Mouse (Mus musculus): ENCODE results near the gene Gm14226. TPM values are rescaled to one million over a fixed set of nuclear protein-coding genes. Genes with fewer than 3 reads are reported as not detected.
A peak's percentile ranks its signal among the peaks of the same experiment; 100 is the strongest.

Gm14226 gene
- polyA plus RNA-seq, 1 experiment from 2014 or later: not detected

DNA sequence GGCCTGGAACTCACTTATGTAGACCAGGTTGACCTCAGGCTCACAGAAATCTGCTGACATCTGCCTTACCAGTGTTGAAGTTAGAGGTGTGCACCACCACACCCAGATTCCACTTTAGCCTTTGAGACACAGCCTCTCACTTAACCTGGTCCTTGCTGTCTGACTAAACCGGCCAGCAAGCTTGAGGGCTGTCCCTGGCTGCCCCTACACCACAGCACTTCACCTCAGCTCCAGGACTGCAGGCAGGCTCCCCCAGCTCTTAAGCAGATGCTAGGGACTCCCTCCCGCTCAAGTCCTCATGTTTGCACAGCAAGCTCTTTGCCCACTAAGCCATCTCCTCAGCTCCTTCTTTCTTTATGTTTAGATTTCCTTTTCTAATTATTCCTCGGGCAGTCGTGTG lies 21.9 kb downstream of the Gm14226 start:
- 79% methylated on average over 4 of the region's 4 CpGs for WGBS
- Histone ChIP-seq H3K36me3 (ENCODE audit: control insufficient read depth, insufficient read depth, low read length) (no peaks in the 10 kb centered on the region), H3K9ac (ENCODE audit: low read length) (no peak overlapping the region), H3K4me1 (ENCODE audit: control insufficient read depth, insufficient read depth, low read length) (no peaks in the 10 kb centered on the region), H3K27ac (ENCODE audit: low read depth, low read length) (no peak overlapping the region), H3K4me2 (ENCODE audit: low read length) (no peak overlapping the region), H3K27me3 (replicated peaks; ENCODE audit: control insufficient read depth, insufficient read depth, low read length) (no peaks in the 10 kb centered on the region), H3K4me3 (ENCODE audit: low read depth, low read length) (no peak overlapping the region), H3K9me3 (replicated peaks; ENCODE audit: control insufficient read depth, low read length) (no peaks in the 10 kb centered on the region)
- DNase-seq (ENCODE audit: low spot score): no peak
- ATAC-seq: no peak

DNA sequence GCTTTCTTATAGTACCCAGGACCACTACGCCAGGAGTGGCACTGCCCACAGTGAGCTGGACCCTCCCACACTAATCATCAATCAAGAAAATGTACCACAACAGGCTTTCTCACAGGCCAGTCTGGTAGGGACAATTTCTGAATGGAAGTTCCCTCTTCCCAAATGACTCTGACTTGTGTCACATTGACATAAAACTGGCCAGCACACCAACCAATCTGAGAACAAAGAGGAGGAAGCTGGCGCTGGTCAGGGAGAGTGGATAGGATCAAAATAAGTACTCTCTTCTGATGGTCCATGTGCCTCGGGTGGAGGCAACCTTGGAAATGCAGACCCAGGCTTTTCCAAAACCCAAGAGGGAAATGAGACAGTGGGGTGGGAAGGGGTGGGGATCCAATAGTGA lies 26.5 kb downstream of the Gm14226 start:
- Histone ChIP-seq H3K9me3 (replicated peaks; ENCODE audit: control insufficient read depth, low read length) (no peaks in the 10 kb centered on the region), H3K4me3 (ENCODE audit: low read depth, low read length) (no peak overlapping the region), H3K27me3 (replicated peaks; ENCODE audit: control insufficient read depth, insufficient read depth, low read length) (no peaks in the 10 kb centered on the region), H3K9ac (ENCODE audit: low read length) (no peak overlapping the region), H3K4me1 (ENCODE audit: control insufficient read depth, insufficient read depth, low read length) (no peaks in the 10 kb centered on the region), H3K4me2 (ENCODE audit: low read length) (no peak overlapping the region), H3K36me3 (ENCODE audit: control insufficient read depth, insufficient read depth, low read length) (no peaks in the 10 kb centered on the region), H3K27ac (ENCODE audit: low read depth, low read length) (no peak overlapping the region)
- 82% methylated on average over 3 of the region's 3 CpGs for WGBS
- DNase-seq (ENCODE audit: low spot score): no peak
- ATAC-seq: no peak

DNA sequence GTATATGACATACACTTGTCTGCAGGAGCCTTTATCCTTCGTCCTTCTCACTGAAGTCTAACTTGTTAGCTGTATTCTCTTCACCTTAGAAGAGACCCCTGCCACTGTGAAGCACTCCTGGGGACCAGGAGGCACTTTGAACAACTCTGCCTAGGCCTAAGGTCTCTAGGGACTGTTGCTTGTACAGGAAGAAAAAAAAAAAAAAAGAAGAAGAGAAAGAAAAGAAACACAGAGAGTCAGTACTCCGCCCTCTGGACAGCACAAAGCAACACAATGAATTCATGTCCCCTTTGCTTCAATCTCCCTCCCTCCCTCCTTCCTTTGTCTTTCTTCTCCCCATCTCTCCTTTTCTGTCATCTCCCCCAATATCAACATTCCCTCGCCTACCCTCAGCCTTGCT lies 27.0 kb downstream of the Gm14226 start:
- WGBS: 76% methylated on average over 3 of the region's 3 CpGs
- Histone ChIP-seq H3K4me3 (ENCODE audit: low read depth, low read length) (no peak overlapping the region), H3K4me2 (ENCODE audit: low read length) (no peak overlapping the region), H3K27ac (ENCODE audit: low read depth, low read length) (no peak overlapping the region), H3K36me3 (ENCODE audit: control insufficient read depth, insufficient read depth, low read length) (no peaks in the 10 kb centered on the region), H3K4me1 (ENCODE audit: control insufficient read depth, insufficient read depth, low read length) (peaks cover 1% of the 10 kb centered on the region), H3K9ac (ENCODE audit: low read length) (no peak overlapping the region), H3K27me3 (replicated peaks; ENCODE audit: control insufficient read depth, insufficient read depth, low read length) (no peaks in the 10 kb centered on the region), H3K9me3 (replicated peaks; ENCODE audit: control insufficient read depth, low read length) (no peaks in the 10 kb centered on the region)
- ATAC-seq (no peak), DNase-seq (ENCODE audit: low spot score) (no peak)

DNA sequence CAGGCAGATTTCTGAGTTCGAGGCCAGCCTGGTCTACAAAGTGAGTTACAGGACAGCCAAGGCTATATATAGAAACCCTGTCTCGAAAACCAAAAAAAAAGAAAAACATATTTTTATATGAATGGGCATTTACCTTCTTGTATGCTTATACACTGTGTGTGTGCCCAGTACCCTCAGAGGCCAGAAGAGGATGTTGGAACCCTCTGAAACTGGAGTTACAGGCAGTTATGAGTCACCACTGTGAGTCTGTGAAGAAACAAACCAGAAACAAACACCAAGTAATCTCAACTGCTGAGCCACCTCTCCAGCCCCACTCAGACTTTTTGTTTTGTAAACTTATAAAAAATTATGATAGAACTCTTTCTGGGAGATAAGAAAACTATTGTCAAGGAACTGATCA lies 28.7 kb downstream of the Gm14226 start:
- no peak overlapping the region for H3K9ac ChIP-seq (ENCODE audit: low read length)
- no peaks in the 10 kb centered on the region for H3K9me3 ChIP-seq (replicated peaks; ENCODE audit: control insufficient read depth, low read length)
- no peaks in the 10 kb centered on the region for H3K27me3 ChIP-seq (replicated peaks; ENCODE audit: control insufficient read depth, insufficient read depth, low read length)
- no peak overlapping the region for H3K4me3 ChIP-seq (ENCODE audit: low read depth, low read length)
- WGBS: 86% methylated on average over 2 of the region's 2 CpGs
- ATAC-seq (no peak), DNase-seq (ENCODE audit: low spot score) (no peak)
- no peaks in the 10 kb centered on the region for H3K36me3 ChIP-seq (ENCODE audit: control insufficient read depth, insufficient read depth, low read length)
- H3K27ac ChIP-seq (ENCODE audit: low read depth, low read length): no peak overlapping the region
- H3K4me2 ChIP-seq (ENCODE audit: low read length): no peak overlapping the region
- peaks cover 8% of the 10 kb centered on the region for H3K4me1 ChIP-seq (ENCODE audit: control insufficient read depth, insufficient read depth, low read length)

- H3K9me3 ChIP-seq (replicated peaks; ENCODE audit: control insufficient read depth, low read length): no peaks in the 10 kb centered on the region
- DNase-seq (ENCODE audit: low spot score) (no peak), ATAC-seq (no peak)
- H3K27me3 ChIP-seq (replicated peaks; ENCODE audit: control insufficient read depth, insufficient read depth, low read length): no peaks in the 10 kb centered on the region
- no peaks in the 10 kb centered on the region for H3K36me3 ChIP-seq (ENCODE audit: control insufficient read depth, insufficient read depth, low read length)
- no peak overlapping the region for H3K27ac ChIP-seq (ENCODE audit: low read depth, low read length)
- WGBS: 66% methylated on average over 7 of the region's 7 CpGs
- H3K9ac ChIP-seq (ENCODE audit: low read length): no peak overlapping the region
- peaks cover 8% of the 10 kb centered on the region for H3K4me1 ChIP-seq (ENCODE audit: control insufficient read depth, insufficient read depth, low read length)
- no peak overlapping the region for H3K4me3 ChIP-seq (ENCODE audit: low read depth, low read length)
- no peak overlapping the region for H3K4me2 ChIP-seq (ENCODE audit: low read length)
Observed at GRCm38 (mm10) chr2:155047452-155048178, 29.5 kb downstream of the Gm14226 start.

GRCm38 (mm10) chr2:155050108-155050503 lies 32.0 kb downstream of the Gm14226 start:
- DNase-seq (ENCODE audit: low spot score) (peak; percentile 4), ATAC-seq (no peak; the same call in 1 of the 2 replicates)
- Histone ChIP-seq H3K9ac (ENCODE audit: low read length) (peak overlapping the region; percentile 88), H3K27ac (ENCODE audit: low read depth, low read length) (peak overlapping the region; percentile 92), H3K27me3 (replicated peaks; ENCODE audit: control insufficient read depth, insufficient read depth, low read length) (no peaks in the 10 kb centered on the region), H3K4me2 (ENCODE audit: low read length) (peak overlapping the region; percentile 77), H3K9me3 (replicated peaks; ENCODE audit: control insufficient read depth, low read length) (no peaks in the 10 kb centered on the region), H3K4me3 (ENCODE audit: low read depth, low read length) (peak overlapping the region; percentile 44), H3K4me1 (ENCODE audit: control insufficient read depth, insufficient read depth, low read length) (peaks cover 8% of the 10 kb centered on the region), H3K36me3 (ENCODE audit: control insufficient read depth, insufficient read depth, low read length) (no peaks in the 10 kb centered on the region)
- WGBS: 22% methylated on average over 5 of the region's 5 CpGs

- H3K27me3 ChIP-seq (replicated peaks; ENCODE audit: control insufficient read depth, insufficient read depth, low read length): no peaks in the 10 kb centered on the region
- H3K9ac ChIP-seq (ENCODE audit: low read length): peak overlapping the region; percentile 88
- peak; percentile 96 for ATAC-seq
- H3K36me3 ChIP-seq (ENCODE audit: control insufficient read depth, insufficient read depth, low read length): no peaks in the 10 kb centered on the region
- peak; percentile 98 for DNase-seq (ENCODE audit: low spot score)
- peak overlapping the region; percentile 44 for H3K4me3 ChIP-seq (ENCODE audit: low read depth, low read length)
- under 1% methylated on average over 45 of the region's 45 CpGs for WGBS
- H3K27ac ChIP-seq (ENCODE audit: low read depth, low read length): peak overlapping the region; percentile 92
- H3K4me1 ChIP-seq (ENCODE audit: control insufficient read depth, insufficient read depth, low read length): peaks cover 8% of the 10 kb centered on the region
- no peaks in the 10 kb centered on the region for H3K9me3 ChIP-seq (replicated peaks; ENCODE audit: control insufficient read depth, low read length)
- H3K4me2 ChIP-seq (ENCODE audit: low read length): peak overlapping the region; percentile 77
Observed at GRCm38 (mm10) chr2:155050504-155051236, 32.6 kb downstream of the Gm14226 start.

DNA sequence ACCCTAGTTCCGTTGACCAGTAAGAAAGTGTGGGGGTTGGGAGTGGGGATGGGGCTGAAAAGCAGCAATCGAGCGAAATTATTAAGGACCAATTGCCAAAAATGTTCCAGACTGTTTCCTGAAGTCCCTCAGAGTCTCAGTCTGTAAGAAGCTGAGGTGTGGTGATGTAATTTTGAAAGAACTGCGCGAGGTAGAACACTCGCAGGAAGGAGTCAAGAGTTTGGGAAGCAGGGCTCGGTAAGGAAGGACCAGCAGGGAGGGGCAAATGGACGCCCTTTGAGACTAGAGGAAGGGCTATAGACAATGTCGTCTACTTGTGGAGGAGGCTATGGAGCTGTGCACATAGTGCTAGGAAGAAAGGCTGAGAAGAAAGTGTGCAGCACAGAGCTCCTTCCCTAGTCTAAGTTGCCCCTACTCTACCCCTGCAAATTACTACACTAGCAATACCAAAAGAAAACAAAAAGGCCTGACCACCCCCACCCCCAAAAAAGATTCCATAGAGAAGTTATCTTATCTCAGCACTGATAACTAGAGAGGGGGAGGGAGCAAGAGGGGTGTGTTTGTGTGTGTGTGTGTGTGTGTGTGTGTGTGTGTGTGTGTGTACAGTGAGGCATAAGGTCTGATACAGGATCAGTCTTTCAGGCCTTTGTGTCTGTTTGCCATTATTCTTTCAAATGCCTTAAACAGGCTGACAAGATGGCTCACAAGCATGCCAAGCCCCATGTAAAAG lies 33.7 kb downstream of the Gm14226 start:
- Histone ChIP-seq H3K4me2 (ENCODE audit: low read length) (peak overlapping the region; percentile 77), H3K4me1 (ENCODE audit: control insufficient read depth, insufficient read depth, low read length) (peaks cover 8% of the 10 kb centered on the region), H3K36me3 (ENCODE audit: control insufficient read depth, insufficient read depth, low read length) (no peaks in the 10 kb centered on the region), H3K27ac (ENCODE audit: low read depth, low read length) (peak overlapping the region; percentile 92; the same call in 1 of the 2 replicates), H3K27me3 (replicated peaks; ENCODE audit: control insufficient read depth, insufficient read depth, low read length) (no peaks in the 10 kb centered on the region), H3K9me3 (replicated peaks; ENCODE audit: control insufficient read depth, low read length) (no peaks in the 10 kb centered on the region), H3K9ac (ENCODE audit: low read length) (peak overlapping the region; percentile 88), H3K4me3 (ENCODE audit: low read depth, low read length) (peak overlapping the region; percentile 44; the same call in 1 of the 2 replicates)
- DNase-seq (ENCODE audit: low spot score) (no peak), ATAC-seq (no peak)
- 23% methylated on average over 9 of the region's 9 CpGs for WGBS

Data from forebrain, embryonic 14.5 days (tissue).